Comparison of ENCODE assay signal across 7 mouse cellular contexts in genomic region chr19:17163511-17163953, GRCm38 (mm10).
A peak's percentile ranks its signal among the peaks of the same experiment; 100 is the strongest.
DNase-seq lines count a peak whose midpoint lies in the region; ATAC-seq and TF ChIP-seq lines count a peak whose summit lies in the region.

No protein-coding gene starts in this region.

- peak; percentile 74 for ATAC-seq in erythroblast, adult 5-6 weeks (replicated peaks; ENCODE audit: low FRiP score, poor library complexity, severe bottlenecking)
- ATAC-seq in megakaryocyte progenitor cell, adult 5-6 weeks (replicated peaks; ENCODE audit: poor library complexity): peak; percentile 85

- TF ChIP-seq CTCF in CH12.LX (conservative IDR thresholded peaks at IDR 0.05 in 1 of 2, IDR thresholded peaks at IDR 0.05 in 1 of 2; ENCODE audit: low read depth in 2 of 2, low read length in 2 of 2): peak; percentile 73 to 96

- peak overlapping the region; percentile 1; the same call in 1 of the 2 replicates for H3K9ac ChIP-seq in CH12.LX (ENCODE audit: insufficient read depth, low read depth)

- no peaks in the 10 kb centered on the region for H3K36me3 ChIP-seq in CH12.LX (replicated peaks in 1 of 2; ENCODE audit: control insufficient read depth in 1 of 2, insufficient read depth in 1 of 2, low read length in 1 of 2)

- no peak for TF ChIP-seq POLR2A in CH12.LX (IDR thresholded peaks at IDR 0.05; ENCODE audit: low read depth, low read length)

- no peak for TF ChIP-seq EP300 in CH12.LX (IDR thresholded peaks at IDR 0.05; ENCODE audit: low read length)

- no peak overlapping the region for H3K27ac ChIP-seq in CH12.LX (ENCODE audit: insufficient read depth, low read depth)

- TF ChIP-seq RAD21 in CH12.LX (IDR thresholded peaks at IDR 0.05; ENCODE audit: low read depth, low read length): peak; percentile 95

- peak; percentile 78 for DNase-seq in CH12.LX (ENCODE audit: extremely low read depth)
- peak; percentile 73 for DNase-seq in ZHBTc4 (ENCODE audit: low read depth, low spot score)
- peak; percentile 69 for DNase-seq in heart, postnatal 4 days
- DNase-seq in large intestine, adult 2 months (ENCODE audit: low read depth, low spot score): peak; percentile 32
- peak; percentile 46 to 54 for DNase-seq in spleen, postnatal 36 days (ENCODE audit: low spot score in 2 of 2)

- peak overlapping the region; percentile 35 for H3K4me2 ChIP-seq in CH12.LX (ENCODE audit: insufficient read depth, low read depth, poor library complexity, severe bottlenecking)

- no peaks in the 10 kb centered on the region for H3K9me3 ChIP-seq in CH12.LX (replicated peaks; ENCODE audit: low read length)

- WGBS in large intestine, adult 2 months: 8% methylated on average over 13 of the region's 13 CpGs

- dilution Hi-C loops in CH12.LX (cut with MboI; ENCODE audit: extremely low pct_ligation_motif_present, extremely low pct_unique_long_range_greater_than_20kb, low sequenced_read_pairs): no loop called here

- in situ Hi-C loops in CH12.LX (cut with MboI; ENCODE audit: low pct_ligation_motif_present, low pct_unique_long_range_greater_than_20kb, low sequenced_read_pairs): loop anchor here (5.0 to 10.0 kb wide), 2 partner anchors 51 to 99 kb away; no protein-coding TSS in a partner anchor

- no peaks in the 10 kb centered on the region for H3K27me3 ChIP-seq in CH12.LX (replicated peaks)

- peaks cover 9 to 18% of the 10 kb centered on the region in 2 experiments for H3K4me1 ChIP-seq in CH12.LX (ENCODE audit: control insufficient read depth in 1 of 2, insufficient read depth in 2 of 2)

- peak overlapping the region in 2 of 3 experiments; percentile 22 to 44 for H3K4me3 ChIP-seq in CH12.LX (replicated peaks in 1 of 3; ENCODE audit: low read depth in 2 of 3, low read length in 2 of 3, poor library complexity in 1 of 3)

- H3K79me2 ChIP-seq in CH12.LX (replicated peaks; ENCODE audit: control insufficient read depth, extremely low read depth, insufficient read depth, poor library complexity, severe bottlenecking): no peaks in the 10 kb centered on the region

TF ChIP-seq in CH12.LX, 34 proteins besides CTCF, POLR2A, EP300 and RAD21:
- no peak for TF ChIP-seq UBTF (IDR thresholded peaks at IDR 0.05; ENCODE audit: low read depth, low read length)
- TF ChIP-seq ZC3H11A (IDR thresholded peaks at IDR 0.05; ENCODE audit: low read depth, low read length): peak; percentile 69
- TF ChIP-seq GABPA (IDR thresholded peaks at IDR 0.05; ENCODE audit: insufficient replicate concordance, low read depth, low read length): no peak
- no peak for TF ChIP-seq PAX5 (IDR thresholded peaks at IDR 0.05; ENCODE audit: low read length)
- no peak for TF ChIP-seq MAZ (IDR thresholded peaks at IDR 0.05; ENCODE audit: low read depth, low read length)
- peak; percentile 98 for TF ChIP-seq SMC3 (IDR thresholded peaks at IDR 0.05; ENCODE audit: low read depth, low read length)
- peak; percentile 9; the same call in 1 of the 2 replicates for TF ChIP-seq BHLHE40 (IDR thresholded peaks at IDR 0.05; ENCODE audit: low read depth, low read length)
- TF ChIP-seq JUND (conservative IDR thresholded peaks at IDR 0.05; ENCODE audit: low read depth, low read length): no peak
- no peak for TF ChIP-seq ELF1 (IDR thresholded peaks at IDR 0.05; ENCODE audit: low read depth, low read length)
- no peak for TF ChIP-seq HCFC1 (IDR thresholded peaks at IDR 0.05; ENCODE audit: low read depth, low read length)
- TF ChIP-seq TCF12 (IDR thresholded peaks at IDR 0.05; ENCODE audit: low read depth, low read length): peak; percentile 31; the same call in 1 of the 2 replicates
- TF ChIP-seq ZMIZ1 (IDR thresholded peaks at IDR 0.05; ENCODE audit: low read depth, low read length): no peak
- 0 out of 2 replicates have a peak, but pooled peaks have one; percentile 29 for TF ChIP-seq MYC (IDR thresholded peaks at IDR 0.05; ENCODE audit: low read depth, low read length)
- TF ChIP-seq RCOR1 (conservative IDR thresholded peaks at IDR 0.05; ENCODE audit: low read depth, low read length): no peak
